Comparison of ENCODE assay signal across 8 mouse cellular contexts in the genomic region with DNA sequence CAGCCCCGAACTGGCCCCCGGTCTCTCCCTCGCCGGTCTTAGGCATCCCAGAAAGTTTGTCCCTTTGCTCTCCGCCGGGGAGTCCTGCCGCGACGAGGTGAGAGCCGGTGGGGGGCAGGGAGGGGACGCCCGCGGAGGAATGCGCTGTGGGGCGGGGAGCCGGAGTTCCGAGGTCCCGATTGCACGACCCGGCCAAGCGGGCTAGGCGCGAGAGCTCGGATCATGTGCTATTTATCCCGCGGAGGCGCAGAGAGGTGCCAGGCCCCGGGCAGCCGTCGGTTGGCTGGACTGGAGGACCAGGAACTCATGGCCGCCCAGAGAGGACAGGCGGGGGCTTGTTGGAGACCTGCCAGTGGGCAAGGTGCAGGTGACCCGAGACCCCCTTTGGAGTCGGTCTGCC. TPM values are rescaled to one million over a fixed set of nuclear protein-coding genes. Genes with fewer than 3 reads are reported as not detected.
DNase-seq lines count a peak whose midpoint lies in the region; ATAC-seq and TF ChIP-seq lines count a peak whose summit lies in the region.

No protein-coding gene starts in this region.

- peaks cover 27% of the 10 kb centered on the region for H3K4me1 ChIP-seq in G1E (ENCODE audit: insufficient read depth, low read depth, low read length)
- H3K4me1 ChIP-seq in cerebellum, adult 2 months (ENCODE audit: control insufficient read depth, insufficient read depth, low read length) = peaks cover 10% of the 10 kb centered on the region
- H3K4me1 ChIP-seq in hindbrain, embryonic 10.5 days (replicated peaks) = peaks cover 34% of the 10 kb centered on the region

- TF ChIP-seq CTCF in G1E (IDR thresholded peaks at IDR 0.05; ENCODE audit: low read depth, low read length) = no peak
- TF ChIP-seq CTCF in cerebellum, adult 2 months (IDR thresholded peaks at IDR 0.05; ENCODE audit: borderline replicate concordance, insufficient read depth, low read depth, low read length) = no peak

- peak overlapping the region; percentile 82 for H3K4me3 ChIP-seq in G1E (ENCODE audit: low read depth, low read length)
- peak overlapping the region; percentile 63 for H3K4me3 ChIP-seq in cerebellum, adult 2 months (replicated peaks; ENCODE audit: insufficient read depth, low read depth, low read length)
- peak overlapping the region; percentile 82 for H3K4me3 ChIP-seq in hindbrain, embryonic 10.5 days

- no peak for TF ChIP-seq POLR2A in cerebellum, adult 2 months (IDR thresholded peaks at IDR 0.05; ENCODE audit: borderline replicate concordance, insufficient read depth, low read length)

- under 1% methylated on average over 34 of the region's 34 CpGs for WGBS in cerebellum, adult 2 months
- under 1% methylated on average over 34 of the region's 34 CpGs for WGBS in hindbrain, embryonic 10.5 days

- H3K9me3 ChIP-seq in G1E (replicated peaks) = no peaks in the 10 kb centered on the region
- H3K9me3 ChIP-seq in hindbrain, embryonic 10.5 days = no peaks in the 10 kb centered on the region

- ATAC-seq in G1E (ENCODE audit: extremely low read depth, insufficient number of reproducible peaks, low FRiP score, poor library complexity, severe bottlenecking) = no peak
- peak; percentile 20; the same call in 1 of the 2 replicates for ATAC-seq in frontal cortex, adult (ENCODE audit: low TSS enrichment)

- H3K36me3 ChIP-seq in G1E (replicated peaks) = peaks cover 36% of the 10 kb centered on the region
- peaks cover 32% of the 10 kb centered on the region for H3K36me3 ChIP-seq in hindbrain, embryonic 10.5 days

- no peak for DNase-seq in G1E (ENCODE audit: low spot score)
- peak; percentile 70 to 75 for DNase-seq in cerebellum, adult 2 months
- DNase-seq in hindbrain, embryonic 10.5 days (ENCODE audit: low spot score) = peak; percentile 55
- peak; percentile 45 to 60 for DNase-seq in layer of hippocampus, postnatal 25 days (ENCODE audit: extremely low spot score in 1 of 2, low spot score in 1 of 2)
- peak; percentile 81 for DNase-seq in lung, postnatal 36 days
- peak; percentile 52 for DNase-seq in right cerebral cortex, adult 18-20 months
- peak; percentile 78 for DNase-seq in urinary bladder, adult 2 months (ENCODE audit: low spot score)

- no peaks in the 10 kb centered on the region for H3K27me3 ChIP-seq in G1E (ENCODE audit: insufficient read depth, low read length)
- no peaks in the 10 kb centered on the region for H3K27me3 ChIP-seq in cerebellum, adult 2 months (ENCODE audit: control insufficient read depth, insufficient read depth, low read length)
- no peaks in the 10 kb centered on the region for H3K27me3 ChIP-seq in hindbrain, embryonic 10.5 days (ENCODE audit: insufficient read depth, poor library complexity, severe bottlenecking)

- peak overlapping the region; percentile 35; the same call in 1 of the 2 replicates for H3K27ac ChIP-seq in cerebellum, adult 2 months (ENCODE audit: insufficient read depth, low read length)
- H3K27ac ChIP-seq in hindbrain, embryonic 10.5 days = peak overlapping the region; percentile 94

RNA-seq across cellular contexts. Expression of gene Kif1c, which starts 0.3 kb away (rescaled TPM):
- 11.6 and 11.7 TPM in 2 replicates for total RNA-seq in G1E (2014; fragmentation: Nextera tagmentation)
- 12.3 and 13.9 TPM in 2 replicates for total RNA-seq in G1E (2017)
- polyA plus RNA-seq in G1E (2012) = 30.4 and 38.8 TPM in 2 replicates
- polyA plus RNA-seq in cerebellum, adult 2 months (2012; rRNA removed) = 55.9 and 65.6 TPM in 2 replicates
- 1.7 and 2.1 TPM in 2 replicates for polyA plus RNA-seq in hindbrain, embryonic 10.5 days (2016; fragmentation: Nextera tagmentation; extraction: Ambion mirVana)
- 10 to 100 TPM; 71.5 to 78.9 TPM for total RNA-seq in layer of hippocampus, postnatal 25 days (2021)
- 77.5 and 105 TPM in 2 replicates for polyA plus RNA-seq in urinary bladder, adult 2 months (2012; rRNA removed)

RNA-seq across cellular contexts. Expression of gene Inca1, which starts 0.7 kb away (rescaled TPM):
- total RNA-seq in G1E (2014; fragmentation: Nextera tagmentation) = 3.7 and 5.2 TPM in 2 replicates
- total RNA-seq in G1E (2017) = 0.93 and 1.2 TPM in 2 replicates
- polyA plus RNA-seq in G1E (2012) = 0.24 and 0.36 TPM in 2 replicates
- 4.0 and 4.6 TPM in 2 replicates for polyA plus RNA-seq in cerebellum, adult 2 months (2012; rRNA removed)
- polyA plus RNA-seq in hindbrain, embryonic 10.5 days (2016; fragmentation: Nextera tagmentation; extraction: Ambion mirVana) = 0.90 and 1.1 TPM in 2 replicates
- total RNA-seq in layer of hippocampus, postnatal 25 days (2021) = 1 to 10 TPM; 3.1 to 3.4 TPM
- 4.3 and 5.1 TPM in 2 replicates for polyA plus RNA-seq in urinary bladder, adult 2 months (2012; rRNA removed)

RNA-seq across cellular contexts. Expression of gene Camta2, which starts 12.7 kb away (rescaled TPM):
- 21.1 and 25.4 TPM in 2 replicates for total RNA-seq in G1E (2014; fragmentation: Nextera tagmentation)
- total RNA-seq in G1E (2017) = 3.5 and 5.3 TPM in 2 replicates
- polyA plus RNA-seq in G1E (2012) = 14.7 and 21.2 TPM in 2 replicates
- polyA plus RNA-seq in cerebellum, adult 2 months (2012; rRNA removed) = 108 TPM in 2 replicates
- 10.8 and 11.8 TPM in 2 replicates for polyA plus RNA-seq in hindbrain, embryonic 10.5 days (2016; fragmentation: Nextera tagmentation; extraction: Ambion mirVana)
- 100 to 1,000 TPM; 326 to 389 TPM for total RNA-seq in layer of hippocampus, postnatal 25 days (2021)
- 16.6 and 25.4 TPM in 2 replicates for polyA plus RNA-seq in urinary bladder, adult 2 months (2012; rRNA removed)

RNA-seq across cellular contexts. Expression of gene Spag7, which starts 31.4 kb away (rescaled TPM):
- total RNA-seq in G1E (2014; fragmentation: Nextera tagmentation) (64.2 and 66.9 TPM in 2 replicates), G1E (2017) (64.6 and 81.5 TPM in 2 replicates)
- 152 and 196 TPM in 2 replicates for polyA plus RNA-seq in G1E (2012)
- polyA plus RNA-seq in cerebellum, adult 2 months (2012; rRNA removed) = 84.3 and 93.2 TPM in 2 replicates
- 185 and 191 TPM in 2 replicates for polyA plus RNA-seq in hindbrain, embryonic 10.5 days (2016; fragmentation: Nextera tagmentation; extraction: Ambion mirVana)
- 10 to 100 TPM; 48.7 to 48.8 TPM for total RNA-seq in layer of hippocampus, postnatal 25 days (2021)
- polyA plus RNA-seq in urinary bladder, adult 2 months (2012; rRNA removed) = 89.4 and 93.2 TPM in 2 replicates

RNA-seq across cellular contexts. Expression of gene Eno3, which starts 43.6 kb away (rescaled TPM):
- total RNA-seq in G1E (2014; fragmentation: Nextera tagmentation) (19.0 and 25.3 TPM in 2 replicates), G1E (2017) (21.9 and 24.5 TPM in 2 replicates)
- polyA plus RNA-seq in G1E (2012) = 3.1 and 5.7 TPM in 2 replicates
- polyA plus RNA-seq in cerebellum, adult 2 months (2012; rRNA removed) = 35.0 and 35.9 TPM in 2 replicates
- 39.3 and 53.3 TPM in 2 replicates for polyA plus RNA-seq in hindbrain, embryonic 10.5 days (2016; fragmentation: Nextera tagmentation; extraction: Ambion mirVana)
- total RNA-seq in layer of hippocampus, postnatal 25 days (2021) = 1 to 10 TPM; 7.2 to 8.2 TPM
- 104 and 126 TPM in 2 replicates for polyA plus RNA-seq in urinary bladder, adult 2 months (2012; rRNA removed)

Comparison
In these comparisons a context has a peak if more than half of its experiments do, and no peak if none do; other contexts are left out.
1. RNA of gene Kif1c, which starts 0.3 kb away (polyA plus RNA-seq): 77.5 to 105 TPM in urinary bladder, adult 2 months, 55.9 to 65.6 TPM in cerebellum, adult 2 months and 30.4 to 38.8 TPM in G1E; 1.7 to 2.1 TPM in hindbrain, embryonic 10.5 days; every median in the first group is over 10 times any median in the second.
2. Peak in every context shown above with its lines, with median percentiles within 50 percentile points of each other: H3K4me3 ChIP-seq.